ENCODE assay signal across 25 mouse cellular contexts in genomic region chr9:49217626-49218607, GRCm38 (mm10). TPM values are rescaled to one million over a fixed set of nuclear protein-coding genes. Genes with fewer than 3 reads are reported as not detected.
A peak's percentile ranks its signal among the peaks of the same experiment; 100 is the strongest.
DNase-seq lines count a peak whose midpoint lies in the region; ATAC-seq lines count a peak whose summit lies in the region.
"Had no signal": no experiment of that assay in that cellular context is flagged by ENCODE, and none has a peak within 500 bp of the region (broad histone marks: within the 10 kb centered on the region; RNA-seq: fewer than 3 reads in every experiment).

No protein-coding gene starts in this region.

- H3K4me3 ChIP-seq in forebrain, embryonic 13.5 days: no peak overlapping the region
- no peak overlapping the region for H3K4me3 ChIP-seq in forebrain, embryonic 11.5 days (ENCODE audit: low read depth, low read length)
- no peak overlapping the region for H3K4me3 ChIP-seq in neural tube, embryonic 12.5 days
- H3K4me3 ChIP-seq in midbrain, embryonic 14.5 days (replicated peaks; ENCODE audit: low read depth, low read length): no peak overlapping the region
- no peak overlapping the region for H3K4me3 ChIP-seq in neural tube, embryonic 15.5 days (replicated peaks)
- H3K4me3 ChIP-seq: embryonic facial prominence, embryonic 12.5 days; heart, embryonic 15.5 days; stomach, embryonic 15.5 days had no signal

- peaks cover 18% of the 10 kb centered on the region for H3K4me1 ChIP-seq in forebrain, embryonic 13.5 days
- H3K4me1 ChIP-seq in forebrain, embryonic 11.5 days (replicated peaks; ENCODE audit: control insufficient read depth, insufficient read depth, low read length): no peaks in the 10 kb centered on the region
- H3K4me1 ChIP-seq in neural tube, embryonic 12.5 days: peaks cover 12% of the 10 kb centered on the region
- H3K4me1 ChIP-seq in midbrain, embryonic 14.5 days (ENCODE audit: control insufficient read depth, insufficient read depth, low read length): peaks cover 17% of the 10 kb centered on the region
- H3K4me1 ChIP-seq in neural tube, embryonic 15.5 days: peaks cover 23% of the 10 kb centered on the region
- H3K4me1 ChIP-seq: embryonic facial prominence, embryonic 12.5 days; heart, embryonic 15.5 days; stomach, embryonic 15.5 days had no signal

- peak overlapping the region; percentile 44 for H3K4me2 ChIP-seq in forebrain, embryonic 13.5 days
- no peak overlapping the region for H3K4me2 ChIP-seq in forebrain, embryonic 11.5 days (ENCODE audit: low read depth, low read length, severe bottlenecking)
- peak overlapping the region; percentile 22 for H3K4me2 ChIP-seq in neural tube, embryonic 12.5 days (replicated peaks)
- peak overlapping the region; percentile 3; the same call in 1 of the 2 replicates for H3K4me2 ChIP-seq in midbrain, embryonic 14.5 days (ENCODE audit: low read length)
- peak overlapping the region; percentile 35 for H3K4me2 ChIP-seq in neural tube, embryonic 15.5 days
- H3K4me2 ChIP-seq: embryonic facial prominence, embryonic 12.5 days; heart, embryonic 15.5 days; stomach, embryonic 15.5 days had no signal

- H3K27ac ChIP-seq in forebrain, embryonic 13.5 days: 0 out of 2 replicates have a peak overlapping the region, but pooled peaks have one; percentile 41
- H3K27ac ChIP-seq in forebrain, embryonic 11.5 days (ENCODE audit: low read depth, low read length): no peak overlapping the region
- 0 out of 2 replicates have a peak overlapping the region, but pooled peaks have one; percentile 22 for H3K27ac ChIP-seq in neural tube, embryonic 12.5 days
- H3K27ac ChIP-seq in midbrain, embryonic 14.5 days (replicated peaks; ENCODE audit: low read depth, low read length): peak overlapping the region; percentile 53
- H3K27ac ChIP-seq in neural tube, embryonic 15.5 days (replicated peaks): peak overlapping the region; percentile 58
- H3K27ac ChIP-seq: embryonic facial prominence, embryonic 12.5 days; heart, embryonic 15.5 days; kidney, postnatal 0 days; stomach, embryonic 15.5 days had no signal

- H3K9me3 ChIP-seq in forebrain, embryonic 13.5 days (replicated peaks): no peaks in the 10 kb centered on the region
- no peaks in the 10 kb centered on the region for H3K9me3 ChIP-seq in forebrain, embryonic 11.5 days (ENCODE audit: control insufficient read depth, low read length)
- H3K9me3 ChIP-seq in neural tube, embryonic 12.5 days: no peaks in the 10 kb centered on the region
- no peaks in the 10 kb centered on the region for H3K9me3 ChIP-seq in midbrain, embryonic 14.5 days (ENCODE audit: control insufficient read depth, low read length)
- no peaks in the 10 kb centered on the region for H3K9me3 ChIP-seq in neural tube, embryonic 15.5 days (replicated peaks)
- H3K9me3 ChIP-seq: embryonic facial prominence, embryonic 12.5 days; heart, embryonic 15.5 days; stomach, embryonic 15.5 days had no signal

- H3K36me3 ChIP-seq in forebrain, embryonic 13.5 days (ENCODE audit: poor library complexity, severe bottlenecking): no peaks in the 10 kb centered on the region
- no peaks in the 10 kb centered on the region for H3K36me3 ChIP-seq in forebrain, embryonic 11.5 days (ENCODE audit: control insufficient read depth, insufficient read depth, low read length)
- H3K36me3 ChIP-seq in neural tube, embryonic 12.5 days: no peaks in the 10 kb centered on the region
- no peaks in the 10 kb centered on the region for H3K36me3 ChIP-seq in midbrain, embryonic 14.5 days (ENCODE audit: control insufficient read depth, insufficient read depth, low read length)
- no peaks in the 10 kb centered on the region for H3K36me3 ChIP-seq in neural tube, embryonic 15.5 days
- H3K36me3 ChIP-seq: embryonic facial prominence, embryonic 12.5 days; heart, embryonic 15.5 days; stomach, embryonic 15.5 days had no signal

- 0 out of 2 replicates have a peak, but pooled peaks cover 5% of the 10 kb centered on the region for H3K27me3 ChIP-seq in forebrain, embryonic 13.5 days
- H3K27me3 ChIP-seq in forebrain, embryonic 11.5 days (ENCODE audit: control insufficient read depth, insufficient read depth, low read length): no peaks in the 10 kb centered on the region
- no peaks in the 10 kb centered on the region for H3K27me3 ChIP-seq in neural tube, embryonic 12.5 days (replicated peaks)
- H3K27me3 ChIP-seq in midbrain, embryonic 14.5 days (ENCODE audit: control insufficient read depth, insufficient read depth, low read length): no peaks in the 10 kb centered on the region
- H3K27me3 ChIP-seq in neural tube, embryonic 15.5 days (replicated peaks): no peaks in the 10 kb centered on the region
- H3K27me3 ChIP-seq: embryonic facial prominence, embryonic 12.5 days; heart, embryonic 15.5 days; stomach, embryonic 15.5 days had no signal

- H3K9ac ChIP-seq in forebrain, embryonic 13.5 days: no peak overlapping the region; the same call in 1 of the 2 replicates
- H3K9ac ChIP-seq in forebrain, embryonic 11.5 days (ENCODE audit: low read length): no peak overlapping the region
- H3K9ac ChIP-seq in neural tube, embryonic 12.5 days: no peak overlapping the region
- no peak overlapping the region for H3K9ac ChIP-seq in midbrain, embryonic 14.5 days (replicated peaks; ENCODE audit: low read length)
- no peak overlapping the region for H3K9ac ChIP-seq in neural tube, embryonic 15.5 days (replicated peaks)
- H3K9ac ChIP-seq: embryonic facial prominence, embryonic 12.5 days; heart, embryonic 15.5 days; stomach, embryonic 15.5 days had no signal

- peak; percentile 75 for ATAC-seq in forebrain, embryonic 13.5 days
- ATAC-seq in forebrain, embryonic 11.5 days (replicated peaks; ENCODE audit: low FRiP score): no peak
- peak; percentile 77; the same call in 1 of the 2 replicates for ATAC-seq in neural tube, embryonic 12.5 days (ENCODE audit: low FRiP score, low read depth)
- ATAC-seq in midbrain, embryonic 14.5 days (ENCODE audit: low FRiP score, low TSS enrichment): no peak; the same call in 1 of the 2 replicates
- ATAC-seq in neural tube, embryonic 15.5 days (ENCODE audit: low FRiP score): peak; percentile 57; the same call in 1 of the 2 replicates

- WGBS in forebrain, embryonic 13.5 days: 27% methylated on average over 20 of the region's 20 CpGs
- 58% methylated on average over 20 of the region's 20 CpGs for WGBS in forebrain, embryonic 11.5 days
- 58% methylated on average over 19 of the region's 20 CpGs for WGBS in neural tube, embryonic 12.5 days
- 37% methylated on average over 20 of the region's 20 CpGs for WGBS in midbrain, embryonic 14.5 days
- 36% methylated on average over 20 of the region's 20 CpGs for WGBS in neural tube, embryonic 15.5 days

- no peak for DNase-seq in forebrain, embryonic 11.5 days (ENCODE audit: low spot score)
- no peak for DNase-seq in neural tube, embryonic 10.5 days (ENCODE audit: extremely low spot score, low spot score)
- DNase-seq in midbrain, embryonic 14.5 days: peak; percentile 64
- no peak for DNase-seq in thymus, postnatal 4 days
- no peak for DNase-seq in thymus, postnatal 36 days
- DNase-seq: adrenal gland, postnatal 14 days; cerebellum, adult 18-20 months; cerebellum, postnatal 25 days; heart, postnatal 36 days; kidney, adult 2 months; right cerebral cortex, adult 18-20 months; thymus, postnatal 25 days had no signal

RNA-seq across cellular contexts. Expression of gene Gm4894, which starts 32.4 kb away (rescaled TPM):
- polyA plus RNA-seq in forebrain, embryonic 13.5 days (2015; fragmentation: Nextera tagmentation; extraction: Ambion mirVana): not detected in 2 replicates
- polyA plus RNA-seq in forebrain, embryonic 11.5 days (2014; fragmentation: Nextera tagmentation; extraction: Ambion mirVana): not detected in 2 replicates
- polyA plus RNA-seq in neural tube, embryonic 12.5 days (2016; fragmentation: Nextera tagmentation; extraction: Ambion mirVana): not detected in 2 replicates
- polyA plus RNA-seq in midbrain, embryonic 14.5 days (2014; fragmentation: Nextera tagmentation; extraction: Ambion mirVana): not detected in 2 replicates
- polyA plus RNA-seq in neural tube, embryonic 15.5 days (2015; fragmentation: Nextera tagmentation; extraction: Ambion mirVana): not detected in 2 replicates
- polyA plus RNA-seq: embryonic facial prominence, embryonic 12.5 days; gonadal fat pad, adult 2 months; heart, embryonic 15.5 days; intestine, embryonic 14.5 days; kidney, adult 2 months; kidney, postnatal 0 days; limb, embryonic 11.5 days; liver, adult 2 months; liver, embryonic 16.5 days; lung, embryonic 16.5 days; stomach, embryonic 15.5 days had no signal

Comparison
In these comparisons a context has a peak if more than half of its experiments do, and no peak if none do; other contexts are left out.
1. ATAC-seq: peak in forebrain, embryonic 13.5 days (single experiment), neural tube, embryonic 12.5 days (single experiment) and neural tube, embryonic 15.5 days (single experiment); none in forebrain, embryonic 11.5 days (single experiment) and midbrain, embryonic 14.5 days (single experiment).